Mouse (Mus musculus) bone marrow, adult 2 months (tissue): ENCODE data around the gene Krt25.

Experiments used
- CTCF ChIP-seq: fragments of 200-500 bp; IDR thresholded peaks from 2 replicates; pipeline ENCODE4 v1.5.1; 2011; ENCODE audit warnings: low read length, control low read depth; ENCODE audit not compliant: control insufficient read depth, insufficient read depth
- POLR2A ChIP-seq: fragments of 200-500 bp; IDR thresholded peaks from 2 replicates; pipeline ENCODE4 v1.6.1; 2011; ENCODE audit warnings: low read depth, mild to moderate bottlenecking, control low read depth, low read length, borderline replicate concordance; ENCODE audit not compliant: control insufficient read depth

DNA sequence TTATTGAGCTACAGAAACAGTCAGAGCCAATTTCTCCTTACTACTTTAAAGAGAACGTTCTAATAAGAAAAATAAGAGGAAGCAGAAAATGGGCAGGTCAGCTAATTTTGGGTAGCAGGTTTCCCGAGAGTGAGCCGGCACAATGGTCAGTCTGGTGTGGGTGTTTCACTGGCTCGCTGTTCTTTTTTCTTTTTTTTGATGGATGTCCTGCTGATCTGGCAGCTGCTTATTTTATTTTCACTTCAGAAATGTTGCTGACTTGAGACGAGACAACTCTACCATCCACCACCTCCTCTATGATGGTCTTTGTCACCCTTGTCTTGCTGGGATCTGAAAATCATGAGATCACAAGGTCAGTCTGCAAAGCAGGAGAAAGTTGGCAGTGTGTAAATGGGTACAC, 42.8 kb downstream of the Krt25 start:
- no peak for TF ChIP-seq CTCF
- TF ChIP-seq POLR2A, result no peak
